Mouse (Mus musculus) cerebellum, adult 2 months (tissue): ENCODE data around the gene Hat1.

Experiments used
- CTCF ChIP-seq: fragments of 200-500 bp; IDR thresholded peaks from 2 replicates; pipeline ENCODE4 v1.5.1; 2011; ENCODE audit warnings: low read depth, mild to moderate bottlenecking, control low read depth, low read length, moderate library complexity, borderline replicate concordance; ENCODE audit not compliant: insufficient read depth
- POLR2A ChIP-seq: fragments of 200-500 bp; IDR thresholded peaks from 2 replicates; pipeline ENCODE4 v1.6.1; 2011; ENCODE audit warnings: low read length, control low read depth, borderline replicate concordance; ENCODE audit not compliant: insufficient read depth

- TF ChIP-seq POLR2A: no peak
- TF ChIP-seq CTCF: no peak
Observed at GRCm38 (mm10) chr2:71389864-71390263, 1.1 kb downstream of the Hat1 start.
